Mouse (Mus musculus) heart, embryonic 13.5 days (tissue): Measurements from ENCODE around the gene Rad51. TPM values are rescaled to one million over a fixed set of nuclear protein-coding genes. Genes with fewer than 3 reads are reported as not detected.
A peak's percentile ranks its signal among the peaks of the same experiment; 100 is the strongest.

Experiments used
- ATAC-seq: fragments of 200-750 bp; cut with Nextera tagmentation; 2 replicates; pipeline ENCODE4 v1.8.0; 2017; ENCODE audit warnings: moderate TSS enrichment; ENCODE audit not compliant: insufficient number of reproducible peaks, low FRiP score, low TSS enrichment; ENCODE audit errors: extremely low read depth
- H3K27ac ChIP-seq: fragments of 300-500 bp; sonication (generic); replicated peaks from 2 replicates; pipeline ENCODE4 v1.5.1; 2015; ENCODE audit warnings: moderate library complexity, mild to moderate bottlenecking, inconsistent platforms
- H3K27me3 ChIP-seq: fragments of 300-500 bp; sonication (generic); replicated peaks from 2 replicates; pipeline ENCODE4 v1.6.1; 2015; ENCODE audit warnings: mild to moderate bottlenecking, inconsistent platforms
- H3K36me3 ChIP-seq: fragments of 300-500 bp; sonication (generic); 2 replicates; pipeline ENCODE4 v1.6.1; 2015; ENCODE audit warnings: mild to moderate bottlenecking, inconsistent platforms
- H3K4me1 ChIP-seq: fragments of 300-500 bp; sonication (generic); 2 replicates; pipeline ENCODE4 v1.6.1; 2015; ENCODE audit warnings: inconsistent platforms
- H3K4me2 ChIP-seq: fragments of 300-500 bp; sonication (generic); 2 replicates; pipeline ENCODE4 v1.6.1; 2015; ENCODE audit warnings: inconsistent platforms, mild to moderate bottlenecking, moderate library complexity
- H3K4me3 ChIP-seq: fragments of 300-500 bp; sonication (generic); 2 replicates; pipeline ENCODE4 v1.5.1; 2015; ENCODE audit warnings: moderate library complexity, mild to moderate bottlenecking, inconsistent platforms
- H3K9ac ChIP-seq: fragments of 300-500 bp; sonication (generic); 2 replicates; pipeline ENCODE4 v1.6.1; 2015; ENCODE audit warnings: inconsistent platforms, mild to moderate bottlenecking, moderate library complexity
- H3K9me3 ChIP-seq: fragments of 300-500 bp; sonication (generic); 2 replicates; pipeline ENCODE4 v1.6.1; 2016; ENCODE audit warnings: inconsistent platforms
- WGBS: fragments of 180-500 bp; shearing (Covaris S2); methylation state at CpG from one replicate; pipeline ENCODE4 v1.1.7; 2015; ENCODE audit warnings: mixed read lengths; 5-methylcytosine and 5-hydroxymethylcytosine counted together
- polyA plus RNA-seq: library from polyadenylated mRNA; unstranded; fragments of >200 nt; fragmentation: Nextera tagmentation; extraction: Ambion mirVana; gene quantifications from 2 replicates; pipeline ENCODE4 v1.2.1, GENCODE M21; 2015

The Rad51 gene
- polyA plus RNA-seq, 1 experiment from 2014 or later: 30.7 TPM

GRCm38 (mm10) chr2:119165401-119165800, 52.8 kb downstream of the Rad51 start:
- Histone ChIP-seq H3K4me2 (no peak overlapping the region), H3K9ac (no peak overlapping the region)
- no peak for ATAC-seq

DNA sequence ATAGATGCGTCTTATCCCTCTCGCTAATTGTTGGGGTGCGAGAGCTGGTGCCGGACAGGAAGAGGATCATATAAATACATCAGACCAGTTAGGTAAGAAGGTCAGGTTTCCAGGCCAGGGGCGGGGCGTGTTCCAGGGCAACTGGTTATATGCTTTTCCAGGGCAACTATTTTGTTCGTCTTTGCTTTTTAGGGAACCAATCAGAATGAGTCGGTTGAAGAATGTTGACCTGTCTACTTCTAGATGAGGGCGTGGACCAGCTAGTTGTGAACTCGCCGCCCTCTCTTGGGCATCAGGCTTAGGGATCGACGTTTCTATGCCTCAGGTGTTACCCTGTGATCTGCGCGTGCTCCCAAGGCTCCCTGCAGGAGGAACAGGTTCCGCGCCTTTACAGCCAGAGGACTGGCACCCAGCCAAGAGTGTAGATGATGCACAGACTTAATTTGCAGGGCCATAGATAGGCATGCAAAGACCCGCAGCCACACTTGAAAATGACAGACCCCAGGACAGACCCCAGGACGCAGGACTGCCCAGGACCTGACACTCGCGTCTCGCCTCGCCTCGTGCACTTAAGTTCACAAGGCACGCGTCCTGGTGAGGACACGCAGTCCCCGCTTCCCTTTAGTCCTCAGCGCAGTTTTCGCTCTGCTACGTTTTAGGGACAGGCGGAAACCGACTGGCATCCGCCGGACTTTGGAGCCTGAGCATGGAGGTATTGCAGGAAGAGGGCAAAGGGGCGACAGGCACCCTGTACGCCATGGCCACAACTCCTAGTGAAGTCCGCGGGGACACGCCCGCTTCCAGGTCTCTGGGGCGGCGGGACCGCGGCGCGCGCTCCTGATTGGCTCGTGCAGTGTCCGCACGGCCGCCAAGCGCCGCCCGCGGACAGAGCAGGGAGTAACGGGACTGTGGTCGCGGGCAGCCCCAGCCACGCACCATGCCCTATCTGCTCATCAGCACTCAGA, 54.6 kb downstream of the Rad51 start, which contains the start of gene Gchfr:
Gene Gchfr (plus strand): TSS at position 873 of the 965 bp plus-strand sequence.
- 0 out of 2 replicates have a peak, but pooled peaks cover 4% of the 10 kb centered on the region for H3K36me3 ChIP-seq

More at GRCm38 (mm10) chr2:119165401-119165800, 52.8 kb downstream of the Rad51 start:
- Histone ChIP-seq H3K27me3 (peaks cover 66% of the 10 kb centered on the region), H3K4me1 (peaks cover 25% of the 10 kb centered on the region), H3K9me3 (no peaks in the 10 kb centered on the region), H3K36me3 (no peaks in the 10 kb centered on the region), H3K4me3 (no peak overlapping the region), H3K27ac (no peak overlapping the region)

DNA sequence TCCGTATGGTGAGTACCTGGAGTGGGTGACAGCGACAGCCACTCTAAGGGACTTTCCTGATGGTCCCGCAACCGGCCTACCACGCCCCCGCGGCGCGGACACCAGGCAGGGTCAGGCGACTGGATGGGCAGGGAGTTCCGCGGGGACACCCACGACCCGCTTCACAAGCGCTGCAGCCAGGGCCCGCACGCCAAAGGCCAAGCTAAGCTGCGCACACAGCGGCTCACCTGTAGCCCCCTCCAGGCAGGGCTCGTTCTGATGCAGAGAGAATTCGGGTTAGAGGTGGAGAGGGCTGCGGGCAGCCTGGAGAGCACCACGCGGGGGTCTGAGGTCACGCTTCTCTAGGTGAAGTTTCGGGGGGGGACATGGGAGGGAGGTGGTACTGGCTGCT, 55.3 kb downstream of the Rad51 start:
- Histone ChIP-seq H3K9ac (peak overlapping the region; percentile 80), H3K4me2 (peak overlapping the region; percentile 98), H3K9me3 (no peaks in the 10 kb centered on the region), H3K36me3 (0 out of 2 replicates have a peak, but pooled peaks cover 4% of the 10 kb centered on the region), H3K4me3 (peak overlapping the region; percentile 65), H3K27me3 (peaks cover 66% of the 10 kb centered on the region), H3K4me1 (peaks cover 31% of the 10 kb centered on the region), H3K27ac (no peak overlapping the region)
- ATAC-seq: no peak
- WGBS: 3% methylated on average over 26 of the region's 26 CpGs

More for the DNA sequence above, 54.6 kb downstream of the Rad51 start, which contains the start of gene Gchfr:
- no peak within 1 kb of the TSS for H3K27ac ChIP-seq
- peaks cover 66% of the 10 kb centered on the region for H3K27me3 ChIP-seq
- peaks cover 24% of the 10 kb centered on the region for H3K4me1 ChIP-seq
- H3K4me2 ChIP-seq: peak within 1 kb of the TSS; percentile 98
- peak within 1 kb of the TSS; percentile 65 for H3K4me3 ChIP-seq
- under 1% methylated on average over 60 of the region's 60 CpGs for WGBS
- no peaks in the 10 kb centered on the region for H3K9me3 ChIP-seq
- peak; percentile 55 for ATAC-seq
- peak within 1 kb of the TSS; percentile 80 for H3K9ac ChIP-seq

GRCm38 (mm10) chr2:119170282-119170681, 57.7 kb downstream of the Rad51 start:
- Histone ChIP-seq H3K36me3 (0 out of 2 replicates have a peak, but pooled peaks cover 4% of the 10 kb centered on the region), H3K4me3 (no peak overlapping the region), H3K4me1 (peaks cover 49% of the 10 kb centered on the region), H3K27ac (no peak overlapping the region), H3K9me3 (no peaks in the 10 kb centered on the region), H3K4me2 (no peak overlapping the region), H3K9ac (no peak overlapping the region), H3K27me3 (peaks cover 48% of the 10 kb centered on the region)
- 72% methylated on average over 2 of the region's 2 CpGs for WGBS
- no peak for ATAC-seq

GRCm38 (mm10) chr2:119171574-119171973, 59.0 kb downstream of the Rad51 start:
- Histone ChIP-seq H3K9me3 (no peaks in the 10 kb centered on the region), H3K36me3 (0 out of 2 replicates have a peak, but pooled peaks cover 4% of the 10 kb centered on the region), H3K4me2 (no peak overlapping the region), H3K9ac (peak overlapping the region; percentile 33; the same call in 1 of the 2 replicates), H3K27me3 (peaks cover 35% of the 10 kb centered on the region), H3K27ac (no peak overlapping the region), H3K4me3 (no peak overlapping the region), H3K4me1 (peaks cover 47% of the 10 kb centered on the region)
- ATAC-seq: no peak
- 36% methylated on average over 8 of the region's 8 CpGs for WGBS

DNA sequence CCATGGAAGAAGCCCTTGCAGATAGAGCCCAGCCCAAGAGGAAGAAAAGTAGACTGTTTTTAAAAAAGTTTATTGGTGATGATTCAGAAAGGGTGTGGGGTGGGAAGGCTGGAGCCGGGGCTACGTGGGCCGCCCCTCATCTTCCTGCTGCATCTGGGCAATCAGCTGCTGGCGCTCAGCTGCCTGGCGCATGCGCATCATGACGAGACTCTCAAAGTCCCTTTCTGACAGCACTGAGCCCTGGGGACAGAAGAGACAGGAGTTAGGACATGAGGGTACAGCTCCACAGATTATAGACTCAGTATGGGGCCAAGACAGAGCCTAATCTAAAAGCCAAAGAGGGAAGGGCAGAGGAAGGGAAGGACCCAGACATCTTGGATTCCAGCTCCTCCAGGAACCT, 59.9 kb downstream of the Rad51 start:
- Histone ChIP-seq H3K4me2 (peak overlapping the region; percentile 56), H3K27me3 (peaks cover 28% of the 10 kb centered on the region), H3K9me3 (no peaks in the 10 kb centered on the region), H3K36me3 (0 out of 2 replicates have a peak, but pooled peaks cover 12% of the 10 kb centered on the region), H3K4me3 (no peak overlapping the region), H3K27ac (peak overlapping the region; percentile 49), H3K9ac (peak overlapping the region; percentile 71; the same call in 1 of the 2 replicates), H3K4me1 (peaks cover 40% of the 10 kb centered on the region)
- ATAC-seq: no peak
- WGBS: 82% methylated on average over 7 of the region's 7 CpGs

GRCm38 (mm10) chr2:119172862-119173576, 60.4 kb downstream of the Rad51 start:
- H3K4me1 ChIP-seq: peaks cover 36% of the 10 kb centered on the region
- H3K36me3 ChIP-seq: peaks cover 17% of the 10 kb centered on the region
- H3K4me2 ChIP-seq: peak overlapping the region; percentile 56
- peak overlapping the region; percentile 49 for H3K27ac ChIP-seq
- peak overlapping the region; percentile 10; the same call in 1 of the 2 replicates for H3K4me3 ChIP-seq
- WGBS: 8% methylated on average over 13 of the region's 13 CpGs
- peak; percentile 38; the same call in 1 of the 2 replicates for ATAC-seq
- H3K27me3 ChIP-seq: peaks cover 23% of the 10 kb centered on the region
- no peaks in the 10 kb centered on the region for H3K9me3 ChIP-seq
- H3K9ac ChIP-seq: peak overlapping the region; percentile 71

GRCm38 (mm10) chr2:119173991-119174651, 61.5 kb downstream of the Rad51 start, which contains the start of gene Gm14137:
TSS of gene Gm14137 (plus strand) at chr2:119174509.
- no peak for ATAC-seq
- peaks cover 34% of the 10 kb centered on the region for H3K4me1 ChIP-seq
- no peaks in the 10 kb centered on the region for H3K9me3 ChIP-seq
- peak within 1 kb of the TSS; percentile 71 for H3K9ac ChIP-seq
- peak within 1 kb of the TSS; percentile 56 for H3K4me2 ChIP-seq
- H3K27ac ChIP-seq: peak within 1 kb of the TSS; percentile 41; the same call in 1 of the 2 replicates
- peaks cover 12% of the 10 kb centered on the region; the same call in 1 of the 2 replicates for H3K27me3 ChIP-seq
- no peak within 1 kb of the TSS for H3K4me3 ChIP-seq
- H3K36me3 ChIP-seq: peaks cover 28% of the 10 kb centered on the region
- 57% methylated on average over 8 of the region's 8 CpGs for WGBS

DNA sequence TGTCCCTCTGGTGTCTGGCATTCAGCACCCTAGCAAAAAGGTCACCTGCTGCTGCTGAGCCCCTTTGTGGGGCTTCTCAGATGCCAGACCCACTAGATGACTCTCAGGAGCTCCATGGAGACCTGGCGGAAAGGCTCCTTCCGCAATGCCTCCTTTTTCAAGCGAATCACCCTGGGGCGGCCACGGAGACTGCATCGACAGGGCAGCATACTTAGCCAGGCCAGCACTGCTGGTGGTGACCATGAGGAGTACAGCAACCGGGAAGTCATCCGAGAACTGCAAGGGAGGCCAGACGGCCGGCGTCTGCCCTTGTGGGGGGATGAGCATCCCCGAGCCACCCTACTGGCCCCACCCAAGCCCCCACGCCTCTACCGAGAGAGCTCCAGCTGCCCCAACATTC, 62.3 kb downstream of the Rad51 start:
- Histone ChIP-seq H3K27ac (no peak overlapping the region), H3K4me3 (no peak overlapping the region), H3K36me3 (peaks cover 36% of the 10 kb centered on the region), H3K9me3 (no peaks in the 10 kb centered on the region), H3K27me3 (peaks cover 5% of the 10 kb centered on the region; the same call in 1 of the 2 replicates), H3K4me1 (peaks cover 34% of the 10 kb centered on the region), H3K4me2 (no peak overlapping the region), H3K9ac (no peak overlapping the region)
- ATAC-seq: no peak
- WGBS: 50% methylated on average over 14 of the region's 14 CpGs

GRCm38 (mm10) chr2:119175614-119176013, 63.0 kb downstream of the Rad51 start:
- no peak overlapping the region for H3K4me2 ChIP-seq
- peaks cover 43% of the 10 kb centered on the region for H3K36me3 ChIP-seq
- H3K27ac ChIP-seq: no peak overlapping the region
- 60% methylated on average over 6 of the region's 6 CpGs for WGBS
- H3K9me3 ChIP-seq: no peaks in the 10 kb centered on the region
- ATAC-seq: no peak
- H3K9ac ChIP-seq: no peak overlapping the region
- H3K4me1 ChIP-seq: peaks cover 34% of the 10 kb centered on the region
- H3K4me3 ChIP-seq: no peak overlapping the region
- H3K27me3 ChIP-seq: peaks cover 3% of the 10 kb centered on the region; the same call in 1 of the 2 replicates
